Mouse (Mus musculus) intestine, postnatal 0 days (tissue): ENCODE data around the gene Olfr617. TPM values are rescaled to one million over a fixed set of nuclear protein-coding genes. Genes with fewer than 3 reads are reported as not detected.

ENCODE experiments used
- ATAC-seq: fragments of 200-750 bp; cut with Nextera tagmentation; 2 replicates; pipeline ENCODE4 v1.8.0; 2017; ENCODE audit warnings: mild to moderate bottlenecking, moderate TSS enrichment, moderate library complexity
- H3K27ac ChIP-seq: fragments of 300-500 bp; sonication (generic); 2 replicates; pipeline ENCODE4 v1.5.1; 2014; ENCODE audit warnings: mild to moderate bottlenecking, low read depth, low read length, moderate library complexity
- H3K27me3 ChIP-seq: fragments of 300-500 bp; sonication (generic); replicated peaks from 2 replicates; pipeline ENCODE4 v1.6.1; 2014; ENCODE audit warnings: low read length, mixed read lengths; ENCODE audit not compliant: control insufficient read depth, insufficient read depth
- H3K36me3 ChIP-seq: fragments of 300-500 bp; sonication (generic); 2 replicates; pipeline ENCODE4 v1.6.1; 2014; ENCODE audit warnings: mild to moderate bottlenecking, moderate library complexity; ENCODE audit not compliant: control insufficient read depth, insufficient read depth
- H3K4me1 ChIP-seq: fragments of 300-500 bp; sonication (generic); replicated peaks from 2 replicates; pipeline ENCODE4 v1.6.1; 2014; ENCODE audit warnings: antibody characterized with exemption, low read length, mixed read lengths; ENCODE audit not compliant: control insufficient read depth, insufficient read depth
- H3K4me2 ChIP-seq: fragments of 300-500 bp; sonication (generic); replicated peaks from 2 replicates; pipeline ENCODE4 v1.6.1; 2014; ENCODE audit warnings: low read depth, mild to moderate bottlenecking, moderate library complexity
- H3K4me3 ChIP-seq: fragments of 300-500 bp; sonication (generic); 2 replicates; pipeline ENCODE4 v1.5.1; 2014; ENCODE audit warnings: low read depth, low read length
- H3K9ac ChIP-seq: fragments of 300-500 bp; sonication (generic); 2 replicates; pipeline ENCODE4 v1.6.1; 2014; ENCODE audit warnings: mild to moderate bottlenecking, low read depth, low read length
- H3K9me3 ChIP-seq: fragments of 300-500 bp; sonication (generic); 2 replicates; pipeline ENCODE4 v1.6.1; 2016; ENCODE audit warnings: mixed run types; ENCODE audit not compliant: control insufficient read depth
- CTCF ChIP-seq: sonication (generic); IDR thresholded peaks from 2 replicates; pipeline ENCODE4 v1.5.1; 2016; ENCODE audit warnings: low read depth, mild to moderate bottlenecking, control low read depth, antibody characterized with exemption, moderate library complexity
- WGBS: fragments of 180-500 bp; shearing (Covaris S2); extraction: QIAGEN DNeasy Blood & Tissue Kit; methylation state at CpG from one replicate; pipeline ENCODE4 v1.1.7; 2014; 5-methylcytosine and 5-hydroxymethylcytosine counted together
- microRNA-seq: library from miRNA; unstranded; fragments of <30 nt; microRNA quantifications from one replicate; pipeline ENCODE4, GENCODE M21; 2016
- polyA plus RNA-seq: library from polyadenylated mRNA; unstranded; fragments of >200 nt; fragmentation: Nextera tagmentation; extraction: Ambion mirVana; gene quantifications from 2 replicates; pipeline ENCODE4 v1.2.1, GENCODE M21; 2015

The Olfr617 gene
- polyA plus RNA-seq, 1 experiment from 2014 or later: not detected

DNA sequence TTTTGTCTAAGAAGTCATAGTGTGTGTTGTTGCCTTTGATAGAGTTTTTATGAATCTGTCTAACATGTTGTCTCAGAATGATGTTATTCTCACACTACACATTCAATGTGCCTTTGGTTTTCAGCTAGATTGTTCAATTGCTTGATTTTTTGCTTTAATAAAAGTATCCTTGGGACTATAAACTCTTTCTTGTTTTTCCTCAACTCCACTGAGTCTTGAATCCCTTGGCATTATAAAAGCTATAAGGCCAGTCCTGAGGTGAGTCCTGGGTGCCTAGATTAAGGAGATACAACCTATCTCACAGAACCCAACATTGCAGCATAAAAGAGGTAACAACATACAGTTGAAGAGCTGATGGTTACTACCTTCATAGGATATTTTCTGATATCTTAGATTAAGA, 27.4 kb downstream of the Olfr617 start, which contains the start of gene Olfr619:
Gene Olfr619 (plus strand): TSS at position 301 of the 400 bp plus-strand sequence.
- TF ChIP-seq CTCF: no peak
- Histone ChIP-seq H3K27ac (no peak within 1 kb of the TSS), H3K4me3 (no peak within 1 kb of the TSS), H3K4me2 (no peak within 1 kb of the TSS), H3K27me3 (no peaks in the 10 kb centered on the region), H3K36me3 (no peaks in the 10 kb centered on the region), H3K9me3 (no peaks in the 10 kb centered on the region), H3K4me1 (no peaks in the 10 kb centered on the region), H3K9ac (no peak within 1 kb of the TSS)
- no peak for ATAC-seq

DNA sequence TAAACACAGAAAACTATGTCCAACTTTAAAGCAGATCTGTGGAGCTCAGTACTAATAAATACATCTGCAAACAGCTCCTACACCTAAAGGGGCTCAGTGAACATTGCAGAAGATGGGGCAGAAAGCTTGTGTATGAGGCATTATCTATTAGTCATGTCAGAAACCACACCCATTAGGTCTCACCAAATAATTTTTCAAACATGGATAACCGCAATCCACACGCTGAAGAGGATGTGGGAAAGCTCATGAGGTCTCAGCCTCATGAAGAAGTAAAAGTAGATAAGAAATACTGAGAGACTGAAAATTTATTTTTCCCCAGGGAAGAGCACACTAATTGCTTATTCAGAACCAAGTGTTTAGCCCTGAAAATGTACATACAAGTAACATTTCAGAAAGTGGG, 34.6 kb downstream of the Olfr617 start:
- no peak overlapping the region for H3K9ac ChIP-seq

DNA sequence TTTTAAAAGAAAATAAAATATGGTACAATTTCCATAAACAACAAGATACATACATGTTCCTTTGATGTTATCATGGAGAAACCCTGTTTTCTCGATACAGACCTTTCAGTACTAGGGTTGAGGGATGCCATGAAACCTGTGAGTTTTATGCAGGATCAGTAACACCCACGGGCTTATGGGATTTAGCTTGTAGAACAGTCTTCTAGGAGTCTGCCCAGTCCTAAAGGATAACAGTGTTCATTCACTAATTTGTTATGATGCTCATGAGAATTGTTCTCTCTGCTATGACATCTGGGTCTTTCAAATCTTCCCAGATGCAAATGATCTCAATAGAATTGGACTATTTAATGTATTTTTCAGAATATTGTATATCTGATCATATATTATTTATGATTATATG, 39.6 kb downstream of the Olfr617 start, which contains the start of gene Olfr620:
Gene Olfr620 (minus strand): TSS at position 101 of the 400 bp plus-strand sequence.
- Histone ChIP-seq H3K36me3 (no peaks in the 10 kb centered on the region), H3K9me3 (no peaks in the 10 kb centered on the region), H3K4me1 (no peaks in the 10 kb centered on the region), H3K9ac (no peak within 1 kb of the TSS), H3K4me2 (no peak within 1 kb of the TSS), H3K27me3 (no peaks in the 10 kb centered on the region), H3K27ac (no peak within 1 kb of the TSS), H3K4me3 (no peak within 1 kb of the TSS)
- 71% methylated on average over 2 of the region's 2 CpGs for WGBS
- TF ChIP-seq CTCF: no peak
- no peak for ATAC-seq

More for the DNA sequence above, 34.6 kb downstream of the Olfr617 start:
- Histone ChIP-seq H3K9me3 (no peaks in the 10 kb centered on the region), H3K4me3 (no peak overlapping the region), H3K36me3 (no peaks in the 10 kb centered on the region), H3K4me1 (no peaks in the 10 kb centered on the region), H3K4me2 (no peak overlapping the region), H3K27ac (no peak overlapping the region), H3K27me3 (no peaks in the 10 kb centered on the region)
- TF ChIP-seq CTCF: no peak
- WGBS: 70% methylated on average over 2 of the region's 2 CpGs
- ATAC-seq: no peak

Small RNAs within 50 kb of the gene (microRNA-seq; reads per million reads assigned to microRNA genes)
- gene Gm26506: not detected

Other genes starting within 250 kb of the Olfr617 start
- not detected in 2 replicates for gene Olfr598, start 249.5 kb upstream of the Olfr617 start, polyA plus RNA-seq
- gene Olfr599, start 237.1 kb upstream of the Olfr617 start, polyA plus RNA-seq: not detected in 2 replicates
- not detected in 2 replicates for gene Olfr600, start 223.4 kb upstream of the Olfr617 start, polyA plus RNA-seq
- not detected in 2 replicates for gene Olfr601, start 210.4 kb upstream of the Olfr617 start, polyA plus RNA-seq
- not detected in 2 replicates for gene Olfr603, start 186.9 kb upstream of the Olfr617 start, polyA plus RNA-seq
- not detected in 2 replicates for gene Usp17lc, start 158.0 kb upstream of the Olfr617 start, polyA plus RNA-seq
- not detected in 2 replicates for gene Olfr605, start 127.6 kb upstream of the Olfr617 start, polyA plus RNA-seq
- gene Olfr606, start 124.0 kb upstream of the Olfr617 start, polyA plus RNA-seq: not detected in 2 replicates
- not detected in 2 replicates for gene Olfr607, start 108.9 kb upstream of the Olfr617 start, polyA plus RNA-seq
- not detected in 2 replicates for gene Olfr608, start 103.2 kb upstream of the Olfr617 start, polyA plus RNA-seq
- not detected in 2 replicates for gene Olfr609, start 75.0 kb upstream of the Olfr617 start, polyA plus RNA-seq
- gene Olfr610, start 60.9 kb upstream of the Olfr617 start, polyA plus RNA-seq: not detected in 2 replicates
- not detected in 2 replicates for gene Olfr611, start 52.2 kb upstream of the Olfr617 start, polyA plus RNA-seq
- gene Olfr612, start 30.3 kb upstream of the Olfr617 start, polyA plus RNA-seq: not detected in 2 replicates
- not detected in 2 replicates for gene Olfr613, start 25.0 kb upstream of the Olfr617 start, polyA plus RNA-seq
- gene Olfr615, start 17.0 kb upstream of the Olfr617 start, polyA plus RNA-seq: not detected in 2 replicates
- gene Olfr616, start 3.9 kb upstream of the Olfr617 start, polyA plus RNA-seq: not detected in 2 replicates
- gene Olfr618, start 17.0 kb downstream of the Olfr617 start, polyA plus RNA-seq: not detected in 2 replicates
- gene Olfr619, start 27.5 kb downstream of the Olfr617 start, polyA plus RNA-seq: not detected in 2 replicates
- gene Olfr620, start 39.5 kb downstream of the Olfr617 start, polyA plus RNA-seq: not detected in 2 replicates
- gene Olfr622, start 69.6 kb downstream of the Olfr617 start, polyA plus RNA-seq: not detected in 2 replicates
- gene Olfr623, start 90.6 kb downstream of the Olfr617 start, polyA plus RNA-seq: not detected in 2 replicates
- 0.09 TPM in 2 replicates for gene Olfr624, start 98.1 kb downstream of the Olfr617 start, polyA plus RNA-seq
- not detected in 2 replicates for gene Olfr625-ps1, start 109.7 kb downstream of the Olfr617 start, polyA plus RNA-seq
- gene Olfr243, start 141.6 kb downstream of the Olfr617 start, polyA plus RNA-seq: not detected in 2 replicates
- gene Olfr628, start 157.3 kb downstream of the Olfr617 start, polyA plus RNA-seq: not detected in 2 replicates
- not detected in 2 replicates for gene Olfr629, start 171.9 kb downstream of the Olfr617 start, polyA plus RNA-seq
- gene Olfr630, start 184.3 kb downstream of the Olfr617 start, polyA plus RNA-seq: not detected in 2 replicates
- gene Olfr69, start 198.5 kb downstream of the Olfr617 start, polyA plus RNA-seq: not detected in 2 replicates
- gene Olfr68, start 206.6 kb downstream of the Olfr617 start, polyA plus RNA-seq: not detected in 2 replicates
- gene Olfr67, start 218.8 kb downstream of the Olfr617 start, polyA plus RNA-seq: not detected in 2 replicates
- 164 and 228 TPM in 2 replicates for gene Hbb-bt, start 240.9 kb downstream of the Olfr617 start, polyA plus RNA-seq